Mouse (Mus musculus) mouse trophoblast stem cell (cell line): Measurements from ENCODE around the gene Agtrap.

Experiments used
- in situ Hi-C, 2 experiments: fragments of 300-500 bp; cut with MseI, MboI; formaldehyde crosslinking; loops; 2 replicates in 1 of 2; 3 replicates in 1 of 2; pipeline ENCODE4 v1.15.1; 2025

Gene Agtrap

DNA sequence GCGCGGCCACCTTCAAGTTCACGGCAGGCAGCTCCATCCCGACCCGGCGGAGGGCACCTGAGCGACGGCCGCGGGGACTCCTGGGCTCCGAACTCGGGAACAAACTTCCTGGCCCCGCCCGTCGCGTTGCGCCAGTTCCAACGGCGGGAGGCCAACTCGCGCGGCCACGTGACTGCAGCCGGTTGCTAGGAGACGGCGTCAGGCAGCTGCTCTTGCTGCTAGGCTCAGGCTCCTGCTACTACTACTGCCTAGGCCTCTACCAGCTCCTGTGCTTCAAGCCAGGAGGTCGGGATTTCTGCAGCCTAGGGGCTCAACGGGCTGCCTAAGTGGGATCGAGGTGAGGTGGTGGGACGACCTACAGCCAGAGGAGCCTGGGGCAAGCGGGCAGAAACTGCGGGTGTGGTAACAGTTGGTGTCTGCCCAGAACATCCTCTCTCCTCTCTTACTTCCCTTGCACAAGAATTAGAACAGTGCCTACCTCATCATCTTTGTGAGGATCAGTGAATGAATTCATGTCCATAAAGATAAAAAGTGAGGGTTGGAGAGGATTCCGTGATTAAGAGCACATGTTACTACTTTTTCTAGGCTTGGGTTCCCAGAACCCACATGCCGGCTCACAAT, at the start of gene Agtrap:
Gene Agtrap, minus strand, starts transcription at position 125 of the 621 bp plus-strand sequence.
- in situ Hi-C loops: no loop called here

DNA sequence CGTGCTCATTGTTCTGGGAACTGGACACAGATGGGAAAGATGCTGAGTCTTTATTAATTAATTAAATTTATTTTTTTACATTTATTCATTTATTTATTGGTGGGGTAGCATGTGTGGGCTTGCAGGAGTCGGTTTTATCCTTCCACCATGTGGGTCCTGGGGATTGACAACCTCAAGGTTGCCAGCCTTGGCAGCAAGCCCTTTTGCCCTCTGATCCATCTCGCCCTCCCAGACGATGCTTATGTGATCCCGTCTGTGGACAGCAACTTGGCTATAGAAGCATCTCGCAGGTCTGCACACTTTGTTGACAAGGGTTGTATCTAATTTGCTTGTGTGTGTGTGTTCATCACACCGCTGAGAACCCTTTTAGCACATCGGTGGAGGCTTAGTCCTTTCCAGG, 49.7 kb upstream of the Agtrap start:
- in situ Hi-C loops: no loop called here

DNA sequence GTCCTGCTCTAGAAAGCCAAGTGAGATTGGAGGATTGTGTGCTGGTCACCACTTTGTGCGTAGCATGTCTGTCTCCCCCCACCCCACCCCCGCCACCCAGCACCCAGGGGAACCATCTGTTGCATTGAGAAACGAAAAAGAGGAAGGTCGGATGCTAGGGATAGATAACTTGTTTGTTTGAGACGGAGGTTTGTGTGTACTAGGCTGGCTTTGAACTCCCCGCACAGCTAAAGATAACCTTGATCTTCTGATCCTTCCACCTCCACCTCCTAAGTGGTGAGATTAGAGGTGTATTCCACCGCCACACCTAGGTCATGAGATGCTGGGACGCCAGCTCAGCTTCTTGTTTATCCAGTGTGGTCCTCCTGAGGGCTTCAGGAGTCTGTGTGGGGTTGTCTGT, 47.2 kb upstream of the Agtrap start:
- in situ Hi-C loops: no loop called here

DNA sequence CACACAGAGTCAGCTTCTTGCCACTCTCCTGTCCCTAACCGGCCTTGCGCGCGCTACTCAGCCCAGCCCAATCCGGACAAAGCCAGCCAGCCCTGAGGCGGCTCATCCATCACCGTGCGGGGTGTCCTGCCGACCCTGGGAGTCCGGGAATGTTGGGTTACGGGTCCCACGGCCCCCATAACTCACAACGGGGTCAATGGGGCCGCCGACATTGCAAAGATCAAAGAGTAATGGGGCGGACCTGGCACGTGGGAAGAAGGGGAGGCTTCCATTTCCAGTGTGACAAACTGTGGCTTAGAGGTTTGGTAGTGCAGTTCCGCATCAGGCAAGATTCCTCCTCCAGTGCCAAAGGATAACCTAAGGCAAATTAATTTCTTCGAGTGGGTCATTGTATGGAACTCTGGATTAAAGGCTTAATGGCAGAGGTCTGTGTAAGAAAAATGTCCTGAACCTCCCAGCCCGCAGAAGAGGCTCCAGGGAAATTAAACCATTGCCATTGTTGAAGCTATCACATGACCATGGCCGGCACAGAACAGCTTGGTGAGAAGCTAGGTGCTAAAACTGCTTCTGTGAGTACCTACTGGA, 43.8 kb upstream of the Agtrap start:
- in situ Hi-C loops: no loop called here

DNA sequence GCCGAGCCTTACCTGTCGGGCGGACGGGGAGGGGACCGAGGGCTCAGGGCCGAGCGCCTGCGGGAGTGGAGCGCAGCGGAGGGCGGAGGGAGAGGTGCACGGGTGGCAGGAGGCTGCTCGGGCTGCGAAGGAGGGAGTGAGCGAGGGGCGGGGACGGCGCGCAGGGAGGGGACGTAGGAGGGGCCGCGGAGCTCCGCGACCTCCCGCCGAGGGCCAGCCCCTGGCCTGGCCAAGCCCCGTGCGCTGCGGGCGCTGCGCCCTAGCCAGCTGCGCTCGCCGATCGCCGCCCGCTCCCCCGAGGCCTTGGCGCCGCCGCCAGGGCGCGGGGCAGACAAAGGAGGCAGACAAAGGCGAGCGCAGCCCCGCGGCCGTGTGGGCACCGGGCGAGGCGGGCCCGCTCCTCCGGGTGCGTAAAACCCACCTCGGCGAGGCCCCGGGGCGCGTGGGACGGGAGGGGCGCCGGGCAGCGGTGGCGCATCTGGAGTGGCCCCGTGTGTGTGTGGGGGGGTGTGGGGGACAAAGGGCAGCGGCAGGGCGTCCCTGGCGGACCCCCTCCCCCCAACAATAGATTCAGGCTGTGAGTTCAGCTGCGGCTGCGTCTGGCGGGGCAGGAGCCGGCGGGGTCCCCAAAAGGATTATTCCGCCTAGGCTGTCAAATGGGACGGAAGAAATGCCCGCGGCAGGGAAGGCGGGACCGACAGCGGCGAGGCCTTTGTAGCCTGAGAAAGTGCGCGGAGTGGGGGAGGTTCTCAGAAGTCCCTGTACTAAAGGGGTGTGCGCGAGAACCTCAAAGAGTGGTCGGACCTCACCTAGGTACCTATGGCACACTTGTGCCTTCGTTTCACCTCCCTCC, 43.0 kb upstream of the Agtrap start, which contains the start of gene Draxin:
Gene Draxin, minus strand, starts transcription at position 138 of the 853 bp plus-strand sequence.
- in situ Hi-C loops: no loop called here

DNA sequence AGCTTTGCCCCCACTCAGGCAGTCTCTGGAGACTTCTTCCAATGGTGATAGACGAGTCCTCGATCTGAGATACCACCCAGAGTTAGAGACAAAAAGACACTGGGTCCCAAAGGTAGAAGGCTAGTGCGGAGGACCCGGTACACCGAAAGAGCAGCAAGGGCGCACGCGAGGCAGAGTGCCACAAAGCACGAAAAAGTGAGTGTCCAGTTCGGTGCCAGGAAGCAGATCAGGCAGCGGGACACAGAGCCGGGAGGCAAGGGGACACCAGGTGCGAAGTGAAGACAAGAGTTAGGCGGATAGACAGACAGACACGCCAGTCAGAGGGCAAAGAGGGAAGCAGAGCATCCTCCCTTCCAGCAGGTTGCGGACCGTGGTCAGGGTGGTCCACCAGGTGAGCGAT, 42.3 kb upstream of the Agtrap start, which contains the start of gene Mad2l2:
Gene Mad2l2, plus strand, starts transcription at position 252 of the 400 bp plus-strand sequence.
- in situ Hi-C loops: no loop called here

DNA sequence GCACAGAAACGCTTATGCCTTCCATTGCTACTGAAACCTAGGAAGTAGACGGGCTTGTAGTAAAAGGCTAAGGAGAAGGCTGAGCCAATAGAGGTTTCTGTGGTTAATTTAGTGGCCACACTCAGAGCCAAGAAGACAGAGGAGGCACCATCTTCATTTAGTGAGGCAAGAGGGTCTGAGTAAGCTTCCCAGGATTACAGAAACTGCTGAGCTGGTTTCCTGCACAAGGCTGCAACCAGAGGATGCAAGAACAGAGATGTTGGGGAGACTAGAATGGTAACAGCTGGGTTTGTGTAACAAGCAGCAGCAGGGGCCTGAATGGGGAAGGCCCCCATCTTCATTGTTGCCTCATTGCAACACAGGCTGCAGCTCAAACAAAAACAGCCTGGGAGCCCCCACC, 40.8 kb upstream of the Agtrap start:
- in situ Hi-C loops: no loop called here

DNA sequence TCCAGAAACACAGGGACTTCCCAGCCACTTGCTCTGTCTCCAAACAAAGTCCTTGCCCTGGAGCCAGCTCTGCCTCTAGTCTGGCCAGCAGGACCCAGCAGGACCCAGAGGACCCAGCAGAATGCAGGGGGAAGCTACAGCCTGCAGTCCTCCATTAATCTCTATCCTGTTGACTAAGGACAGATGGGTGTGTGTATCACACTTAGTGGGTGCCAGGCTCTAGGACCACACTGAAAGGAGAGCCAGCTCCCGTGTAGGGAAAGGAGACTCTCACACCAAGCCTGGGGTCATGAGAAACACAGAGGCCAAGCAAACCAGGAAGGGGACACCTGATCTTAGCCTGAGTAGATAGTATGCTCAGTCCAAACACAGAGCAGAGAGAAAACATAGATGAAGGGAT, 40.4 kb upstream of the Agtrap start:
- in situ Hi-C loops: no loop called here

DNA sequence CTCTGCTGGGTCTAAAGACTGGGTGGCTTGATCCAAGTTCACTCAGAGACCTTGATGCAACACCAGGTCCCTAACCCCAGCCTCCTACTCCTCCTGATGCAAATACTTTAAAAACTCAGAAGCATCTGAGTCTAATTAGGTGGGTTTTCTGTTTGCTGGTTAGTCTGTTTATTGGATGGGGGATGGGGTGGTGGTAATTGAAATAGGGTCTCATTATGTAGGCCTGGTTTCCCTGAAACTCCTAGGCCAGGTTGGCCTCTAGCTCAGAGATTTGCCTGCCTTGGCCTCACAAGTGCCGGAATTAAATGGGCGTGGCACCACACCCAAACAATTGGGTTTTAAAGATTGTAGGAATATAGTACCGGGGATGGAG, 34.8 kb upstream of the Agtrap start:
- in situ Hi-C loops: no loop called here

DNA sequence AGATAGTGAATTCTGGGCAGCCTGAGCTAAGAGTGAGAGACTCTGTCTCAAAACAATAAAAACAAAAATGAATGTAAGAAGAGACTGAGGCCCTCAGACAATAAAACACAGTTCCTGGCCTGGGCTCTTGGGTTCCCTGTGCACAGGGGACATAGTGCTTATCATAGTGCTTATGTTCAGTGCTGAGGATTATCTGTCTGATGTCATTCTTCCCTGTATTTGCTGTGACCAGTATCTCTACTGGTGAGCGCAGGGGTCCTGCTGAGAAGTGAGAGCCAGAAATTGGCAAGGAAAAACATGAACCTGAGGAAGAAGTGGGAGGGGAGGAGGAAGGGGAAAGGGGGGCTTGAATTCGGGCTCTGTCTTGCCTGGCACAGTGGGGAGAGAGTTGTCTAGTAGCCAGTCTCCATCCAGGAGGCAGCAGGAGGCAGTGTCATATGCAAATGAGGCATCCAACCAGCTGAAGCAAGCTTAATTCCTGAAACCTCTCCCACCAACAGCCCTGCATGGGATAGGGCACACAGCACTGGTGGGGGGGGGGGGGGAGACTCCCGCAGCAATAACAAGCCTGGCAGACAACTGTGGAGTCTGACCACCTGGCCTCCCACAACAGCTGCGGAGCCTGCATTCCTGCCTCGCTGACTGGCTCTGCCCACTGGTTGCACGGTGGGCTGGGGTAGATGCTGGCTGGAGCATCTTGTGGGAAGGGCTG, 34.3 kb upstream of the Agtrap start:
- in situ Hi-C loops: no loop called here

DNA sequence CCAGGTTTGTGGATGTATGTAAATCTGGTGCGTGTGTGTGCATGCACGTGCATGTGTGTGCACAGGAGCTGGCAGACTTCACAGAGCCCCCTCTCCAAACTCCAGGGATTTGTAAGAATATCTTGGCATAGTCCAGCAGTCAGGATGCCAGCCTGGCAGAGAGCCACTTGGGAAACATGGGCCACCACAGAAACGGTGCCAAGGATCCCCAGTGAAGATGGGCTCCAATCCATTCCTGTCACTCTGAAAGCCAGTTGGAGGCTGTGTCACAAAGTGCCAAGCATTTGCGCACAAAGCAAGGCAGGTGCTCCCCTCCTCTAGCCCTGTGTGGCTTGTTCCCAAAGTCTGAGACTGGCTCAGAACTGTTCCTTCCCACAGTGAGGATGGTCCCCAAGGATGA, 33.5 kb upstream of the Agtrap start:
- in situ Hi-C loops: no loop called here

DNA sequence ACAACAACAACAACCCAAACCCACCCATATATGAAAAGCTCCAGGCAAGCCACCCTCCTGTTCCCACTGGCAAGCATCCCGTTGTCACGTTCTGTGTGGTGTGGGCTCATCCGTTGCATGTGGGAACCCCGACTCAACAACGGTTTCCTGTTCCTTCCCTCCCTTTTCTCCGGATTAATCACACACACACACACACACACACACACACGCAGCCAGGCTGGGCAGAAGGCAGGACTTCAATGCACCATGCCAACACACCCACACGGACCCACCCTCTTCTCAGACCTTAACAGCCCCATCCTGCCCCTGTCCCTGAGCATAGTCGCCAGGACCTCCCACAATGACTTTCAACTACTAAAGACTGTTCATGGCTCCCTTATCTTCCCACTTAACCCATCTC, 32.7 kb upstream of the Agtrap start:
- in situ Hi-C loops: no loop called here

DNA sequence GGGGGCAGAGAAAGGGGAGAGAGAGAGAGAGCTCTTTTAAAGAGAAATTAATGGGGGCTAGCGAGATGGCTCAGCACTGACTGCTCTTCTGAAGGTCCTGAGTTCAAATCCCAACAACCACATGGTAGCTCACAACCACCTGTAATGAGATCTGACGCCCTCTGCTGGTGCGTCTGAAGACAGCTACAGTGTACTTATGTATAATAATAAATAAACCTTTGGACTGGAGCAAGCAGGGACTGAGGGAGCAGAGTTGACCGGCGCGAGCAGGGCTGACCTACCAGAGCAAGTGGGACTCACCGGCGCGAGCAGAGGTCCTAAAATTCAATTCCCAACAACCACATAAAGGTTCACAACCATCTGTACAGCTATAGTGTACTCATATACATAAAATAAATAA, 31.7 kb upstream of the Agtrap start:
- in situ Hi-C loops: loop anchor here (5.0 kb wide), 2 partner anchors 43 to 48 kb away; partner anchors contain the start of genes Fbxo2 (in 1 of the 2) and Fbxo44 (in 1 of the 2)

DNA sequence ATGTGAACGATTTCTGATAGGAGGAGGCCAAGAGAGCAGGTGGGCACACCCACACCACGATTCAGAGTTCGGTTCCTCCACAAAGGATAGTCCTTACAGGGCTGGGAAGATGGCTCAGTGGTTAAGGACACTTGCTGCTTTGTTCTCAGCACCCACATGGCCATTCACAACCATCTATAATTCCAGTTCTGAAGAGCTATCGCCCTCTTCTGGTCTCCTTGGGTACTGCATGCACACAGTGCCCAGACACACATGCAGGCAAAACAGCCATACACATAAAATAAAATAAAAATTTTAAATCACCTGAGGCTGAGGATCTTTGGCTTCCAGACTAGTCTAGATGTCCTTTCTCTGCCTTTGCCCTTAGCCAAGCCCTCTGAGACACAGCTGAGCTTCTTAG, 29.6 kb upstream of the Agtrap start:
- in situ Hi-C loops: loop anchor here (5.0 kb wide), 2 partner anchors 45 to 50 kb away; partner anchors contain the start of genes Fbxo2 (in 1 of the 2) and Fbxo44 (in 1 of the 2)

DNA sequence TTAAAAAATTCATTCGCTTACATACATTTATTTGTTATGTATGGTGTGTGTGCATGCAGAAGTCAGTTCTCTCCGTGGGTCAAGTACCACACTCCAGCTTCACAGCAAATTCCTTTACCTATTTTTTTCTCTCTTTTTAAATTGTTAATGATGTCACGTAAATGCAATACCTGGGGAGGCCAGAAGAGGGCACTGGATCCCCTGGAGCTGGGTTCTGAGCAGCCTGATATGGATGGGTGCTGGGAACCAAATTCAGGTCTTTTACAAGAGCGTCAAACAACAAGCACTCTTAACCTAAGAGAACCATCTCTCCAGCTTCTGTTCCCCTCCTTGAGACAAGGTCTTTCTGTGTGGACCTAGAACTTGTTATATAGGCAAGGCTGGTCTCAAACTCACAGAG, 28.8 kb upstream of the Agtrap start:
- in situ Hi-C loops: loop anchor here (5.0 kb wide), 2 partner anchors 46 to 51 kb away; partner anchors contain the start of genes Fbxo2 (in 1 of the 2) and Fbxo44 (in 1 of the 2)

DNA sequence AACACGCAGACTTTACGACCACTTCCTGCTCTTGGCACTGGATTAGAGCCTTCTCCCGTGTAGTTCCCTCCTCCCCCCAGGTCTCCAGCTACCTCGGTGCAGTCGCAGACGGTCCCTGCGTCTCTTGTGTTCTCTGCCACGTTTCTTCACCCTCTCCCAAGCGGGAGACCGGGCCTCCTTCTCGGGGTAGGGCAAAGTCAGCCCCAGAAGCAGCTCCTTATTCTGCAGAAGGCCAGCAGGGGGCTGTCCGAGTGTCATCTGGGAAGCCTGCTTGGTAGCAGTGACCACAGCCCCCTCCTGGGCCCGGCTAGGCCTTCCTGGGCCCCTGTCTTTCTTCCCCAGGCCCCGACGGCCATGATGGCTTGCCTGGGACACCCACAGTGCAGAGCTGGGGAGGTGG, 27.6 kb upstream of the Agtrap start:
- in situ Hi-C loops: loop anchor here (5.0 kb wide), 2 partner anchors 47 to 52 kb away; partner anchors contain the start of genes Fbxo2 (in 1 of the 2) and Fbxo44 (in 1 of the 2)

DNA sequence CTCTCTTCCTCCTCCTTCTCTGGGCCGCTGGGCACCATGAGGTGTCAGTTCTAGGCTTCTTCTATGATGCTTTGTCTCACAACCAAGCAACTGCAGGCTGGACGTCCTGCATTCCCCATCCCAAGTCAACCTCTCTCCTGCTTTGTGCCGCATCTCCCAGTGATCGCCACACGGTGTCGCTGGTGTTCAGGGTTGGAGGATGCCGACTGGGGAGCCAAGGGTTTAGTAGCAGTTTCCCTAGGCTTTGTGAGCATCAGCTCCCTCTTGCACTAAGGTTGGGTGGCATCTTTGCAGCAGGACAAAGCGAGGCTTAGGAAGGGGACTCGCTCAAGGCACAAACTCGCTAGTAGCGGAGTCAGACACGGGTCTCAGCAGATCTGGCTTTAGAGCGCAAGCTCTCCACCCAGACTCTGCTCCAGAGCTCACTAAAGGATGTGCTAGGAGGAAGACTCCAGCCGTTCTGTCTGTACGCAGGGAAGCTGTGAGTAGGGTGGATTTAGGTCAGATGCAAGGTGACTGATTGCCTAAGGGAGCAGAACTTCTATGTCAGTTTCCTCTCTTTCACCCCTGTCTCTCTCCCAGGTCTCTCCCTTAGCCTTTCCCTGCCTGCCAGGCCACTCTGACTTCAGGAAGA, 27.0 kb upstream of the Agtrap start:
- in situ Hi-C loops: loop anchor here (5.0 kb wide), 2 partner anchors 47 to 52 kb away; partner anchors contain the start of genes Fbxo2 (in 1 of the 2) and Fbxo44 (in 1 of the 2)

DNA sequence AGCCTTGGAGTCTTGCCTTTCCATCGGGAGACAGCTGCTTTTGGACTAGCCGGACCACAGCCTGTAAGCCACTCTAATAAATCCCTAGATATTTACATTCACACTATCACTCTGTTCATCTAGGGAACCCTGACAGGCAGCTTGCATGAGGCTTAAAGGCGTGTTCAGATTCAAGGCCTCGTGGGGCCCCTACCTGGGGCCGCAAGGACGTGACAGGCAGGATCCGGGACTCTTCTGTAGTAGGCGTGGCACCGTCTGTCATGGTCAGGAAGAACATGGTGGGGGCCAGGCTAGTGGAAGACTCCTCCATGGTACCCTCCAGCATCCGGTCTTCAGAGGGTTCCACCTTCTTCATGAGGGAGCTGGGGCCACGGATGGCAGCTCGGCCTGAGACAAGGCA, 24.7 kb upstream of the Agtrap start:
- in situ Hi-C loops: no loop called here

DNA sequence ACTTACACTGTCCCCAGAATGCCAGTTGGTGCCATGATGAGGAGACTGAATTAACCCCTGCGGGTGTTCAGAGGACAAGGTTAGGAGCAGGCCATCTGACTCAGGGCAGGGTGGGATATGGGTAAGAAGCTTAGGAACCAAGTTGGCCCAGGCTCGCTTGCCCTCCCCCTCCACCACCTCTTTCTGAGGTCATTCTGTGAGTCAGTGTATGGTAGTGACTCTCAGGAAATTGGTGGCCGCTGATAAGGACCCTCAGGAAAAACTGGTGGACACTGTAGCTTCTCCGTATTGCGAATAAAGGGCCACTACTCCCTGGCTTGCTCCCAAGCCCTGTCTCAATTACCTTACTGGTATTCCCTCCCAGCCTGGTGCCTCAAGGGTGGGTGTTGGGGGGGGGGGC, 21.4 kb upstream of the Agtrap start:
- in situ Hi-C loops: no loop called here

DNA sequence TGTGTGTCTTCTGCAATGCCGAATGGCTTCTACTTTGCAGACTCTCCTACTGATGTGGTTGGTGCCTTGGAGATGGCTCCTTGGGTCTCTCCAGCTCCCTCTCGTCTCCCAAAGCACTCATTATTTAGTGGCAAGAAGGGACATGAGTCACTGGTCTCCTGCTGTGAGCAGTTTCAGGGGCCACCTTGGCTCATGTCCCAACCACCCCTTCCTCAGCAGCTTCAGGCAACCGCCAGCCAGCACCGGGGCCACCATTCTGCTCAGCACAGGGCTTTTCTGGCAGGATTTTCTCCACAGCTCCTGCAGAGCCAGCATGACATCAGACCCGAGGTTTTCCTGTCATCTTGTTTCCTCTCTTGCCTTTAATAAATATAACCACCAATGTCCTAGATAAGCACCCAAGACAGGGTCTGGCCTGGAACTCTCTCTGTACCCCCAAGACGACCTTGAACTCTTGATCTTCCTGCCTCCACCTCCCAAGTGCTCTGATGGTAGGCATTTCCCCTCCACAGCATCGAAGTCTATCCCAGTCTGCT, 20.8 kb upstream of the Agtrap start:
- in situ Hi-C loops: no loop called here
